In the genomic region with DNA sequence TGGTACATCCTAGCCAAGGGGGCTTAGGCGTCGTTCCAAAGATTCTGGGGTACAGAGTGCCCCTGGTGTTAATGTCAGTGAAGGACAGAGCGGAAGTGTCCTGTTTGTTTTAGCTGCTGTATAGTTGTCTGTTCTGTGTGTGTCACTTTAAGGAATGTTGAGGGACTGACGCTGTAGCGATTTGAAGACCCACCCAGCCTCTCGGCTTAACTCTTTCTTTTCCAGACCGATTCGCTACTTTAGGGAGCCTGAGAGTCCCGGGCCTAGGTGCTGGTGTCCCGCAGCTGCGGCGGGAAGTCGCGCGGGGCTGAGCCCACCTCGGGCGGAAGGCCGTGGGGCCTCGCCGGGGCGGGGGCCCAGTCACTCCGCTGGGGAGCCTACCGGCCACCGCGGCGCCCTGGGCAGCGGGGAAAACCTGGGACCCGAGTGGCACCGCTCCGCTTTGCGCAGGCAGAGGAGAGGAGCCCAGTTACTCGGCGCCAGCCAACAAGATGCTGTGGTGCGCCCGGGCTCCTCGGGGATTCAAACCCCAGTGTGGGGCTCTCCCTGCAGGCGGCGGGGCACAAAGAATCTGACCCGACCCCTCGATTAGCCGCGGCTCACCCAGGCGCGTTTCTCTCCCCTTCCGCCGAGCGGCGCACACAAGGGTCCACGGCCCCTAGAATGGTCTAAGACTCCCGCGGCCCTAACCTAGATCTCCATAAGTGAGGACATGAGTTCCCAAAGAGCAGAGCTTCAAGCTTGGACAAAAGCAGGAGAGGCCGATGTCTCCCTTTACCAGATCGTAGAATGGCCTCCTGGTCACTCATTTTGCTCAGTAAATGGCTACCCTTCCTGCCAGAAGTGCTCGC, we compare ENCODE assay signal across 8 mouse cellular contexts. TPM values are rescaled to one million over a fixed set of nuclear protein-coding genes. Genes with fewer than 3 reads are reported as not detected.
DNase-seq lines count a peak whose midpoint lies in the region; ATAC-seq lines count a peak whose summit lies in the region.

No protein-coding gene starts in this region.

- no peaks in the 10 kb centered on the region for H3K36me3 ChIP-seq in intestine, embryonic 16.5 days (ENCODE audit: control insufficient read depth, insufficient read depth, low read length)

- ATAC-seq in intestine, embryonic 16.5 days = peak; percentile 86

- H3K9ac ChIP-seq in intestine, embryonic 16.5 days (ENCODE audit: low read depth, low read length) = peak overlapping the region; percentile 93

- peak overlapping the region; percentile 69 for H3K4me3 ChIP-seq in intestine, embryonic 16.5 days (ENCODE audit: low read length)

- no peaks in the 10 kb centered on the region for H3K9me3 ChIP-seq in intestine, embryonic 16.5 days (ENCODE audit: control insufficient read depth, low read length)

- peak overlapping the region; percentile 71 for H3K4me2 ChIP-seq in intestine, embryonic 16.5 days (ENCODE audit: low read depth, low read length)

- under 1% methylated on average over 54 of the region's 54 CpGs for WGBS in intestine, embryonic 16.5 days

- DNase-seq in adrenal gland, adult 18-20 months (ENCODE audit: low spot score in 2 of 2) = peak; percentile 72 to 75
- peak; percentile 83 for DNase-seq in embryo, embryonic 10 days (ENCODE audit: low spot score)
- peak; percentile 52 to 72 for DNase-seq in gastrocnemius, postnatal 4 days (ENCODE audit: low spot score in 2 of 2)
- DNase-seq in left cerebral cortex, postnatal 36 days (ENCODE audit: low spot score in 2 of 2) = peak; percentile 80 to 83
- peak; percentile 77 for DNase-seq in mesoderm, embryonic 11.5 days (ENCODE audit: low read depth, low spot score)
- DNase-seq in right cerebral cortex, postnatal 36 days (ENCODE audit: low spot score in 2 of 2) = peak; percentile 60 to 74
- DNase-seq in yolk sac, embryonic 10.5 days (ENCODE audit: low spot score) = peak; percentile 80

- no peaks in the 10 kb centered on the region for H3K27me3 ChIP-seq in intestine, embryonic 16.5 days (replicated peaks; ENCODE audit: control insufficient read depth, insufficient read depth, low read length)

- intact Hi-C loops in left cerebral cortex, postnatal 36 days (cut with DNase I) = loop anchor here (2.0 to 10.0 kb wide), 3 partner anchors 34 to 588 kb away; a partner anchor contains a TSS

- H3K4me1 ChIP-seq in intestine, embryonic 16.5 days (ENCODE audit: control insufficient read depth, insufficient read depth, low read length) = peaks cover 20% of the 10 kb centered on the region

- H3K27ac ChIP-seq in intestine, embryonic 16.5 days (ENCODE audit: low read length) = peak overlapping the region; percentile 93

RNA-seq across cellular contexts. Expression of a gene that starts 3.0 kb away (rescaled TPM):
- 10 to 100 TPM; 21.3 to 41.2 TPM for total RNA-seq in adrenal gland, adult 18-20 months (2021)
- 1 to 10 TPM; 4.6 to 4.9 TPM for total RNA-seq in gastrocnemius, postnatal 4 days (2021)
- polyA plus RNA-seq in intestine, embryonic 16.5 days (2015; fragmentation: Nextera tagmentation; extraction: Ambion mirVana) = 3.1 and 3.4 TPM in 2 replicates
- total RNA-seq in left cerebral cortex, postnatal 36 days (2021) = 1 to 10 TPM; 4.9 to 7.5 TPM

RNA-seq across cellular contexts. Expression of a gene that starts 34.5 kb away (rescaled TPM):
- 10 to 100 TPM in 1 of 2 experiments, 1 to 10 TPM in 1; 9.7 to 12.3 TPM for total RNA-seq in adrenal gland, adult 18-20 months (2021)
- total RNA-seq in gastrocnemius, postnatal 4 days (2021) = 10 to 100 TPM; 10.1 to 10.4 TPM
- polyA plus RNA-seq in intestine, embryonic 16.5 days (2015; fragmentation: Nextera tagmentation; extraction: Ambion mirVana) = 17.7 and 18.2 TPM in 2 replicates
- total RNA-seq in left cerebral cortex, postnatal 36 days (2021) = 10 to 100 TPM; 10.0 to 11.0 TPM

RNA-seq across cellular contexts. Expression of a gene that starts 43.5 kb away (rescaled TPM):
- 1 to 10 TPM; 3.1 to 4.7 TPM for total RNA-seq in adrenal gland, adult 18-20 months (2021)
- total RNA-seq in gastrocnemius, postnatal 4 days (2021) = 1 to 10 TPM; 2.9 to 3.4 TPM
- polyA plus RNA-seq in intestine, embryonic 16.5 days (2015; fragmentation: Nextera tagmentation; extraction: Ambion mirVana) = 11.2 and 12.1 TPM in 2 replicates
- 1 to 10 TPM; 3.6 to 4.5 TPM for total RNA-seq in left cerebral cortex, postnatal 36 days (2021)

Comparison
In these comparisons a context has a peak if more than half of its experiments do, and no peak if none do; other contexts are left out.
1. Peak in every context shown above with its lines: DNase-seq, ATAC-seq, H3K4me3 ChIP-seq and H3K27ac ChIP-seq.